Mouse (Mus musculus): Measurements from ENCODE around the gene Rilp.
"Not testable (repeated sequence)": the region's sequence is repeated elsewhere in the genome, so short reads cannot be mapped to it uniquely, and the experiment has no call there.

DNA sequence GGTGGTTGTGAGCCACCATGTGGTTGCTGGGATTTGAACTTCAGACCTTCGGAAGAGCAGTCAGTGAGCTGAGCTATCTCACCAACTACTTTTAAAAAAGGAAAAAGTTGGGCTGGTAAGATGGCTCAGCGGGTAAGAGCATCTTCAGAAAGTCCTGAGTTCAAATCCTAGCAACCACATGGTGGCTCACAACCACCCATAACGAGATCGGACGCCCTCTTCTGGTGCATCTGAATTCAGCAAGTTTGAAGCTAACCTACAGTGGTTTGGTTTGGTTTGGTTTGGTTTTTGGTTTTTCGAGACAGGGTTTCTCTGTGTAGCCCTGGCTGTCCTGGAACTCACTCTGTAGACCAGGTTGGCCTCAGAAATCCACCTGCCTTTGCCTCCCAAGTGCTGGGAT lies 46.1 kb downstream of the Rilp start:
- not testable (repeated sequence) for TF ChIP-seq CTCF (IDR thresholded peaks at IDR 0.05; ENCODE audit: low read depth, low read length); POLR2A (IDR thresholded peaks at IDR 0.05; ENCODE audit: extremely low read depth, insufficient read depth, low read length)

All from liver, adult 2 months (tissue).